Mouse (Mus musculus) thymus, adult 2 months (tissue): Measurements from ENCODE around the gene Nav3.

Source experiments
- CTCF ChIP-seq: fragments of 200-500 bp; IDR thresholded peaks from 2 replicates; pipeline ENCODE4 v1.5.1; 2012; ENCODE audit warnings: mild to moderate bottlenecking, control low read depth, low read length, moderate library complexity, borderline replicate concordance; ENCODE audit not compliant: control insufficient read depth, poor library complexity, insufficient read depth; ENCODE audit errors: extremely low read depth
- POLR2A ChIP-seq: fragments of 200-500 bp; IDR thresholded peaks from 2 replicates; pipeline ENCODE4 v1.6.1; 2012; ENCODE audit warnings: mild to moderate bottlenecking, low read length, control low read depth, moderate library complexity; ENCODE audit not compliant: control insufficient read depth, poor library complexity, insufficient read depth; ENCODE audit errors: extremely low read depth

- TF ChIP-seq CTCF = no peak
- TF ChIP-seq POLR2A = no peak
These were observed 263.1 kb downstream of the Nav3 start for GRCm38 (mm10) chr10:110192881-110193280.
